Mouse (Mus musculus) WW6 (cell line): ENCODE data around the gene Gbp4.
"Not testable (repeated sequence)": the region's sequence is repeated elsewhere in the genome, so short reads cannot be mapped to it uniquely, and the experiment has no call there.

Experiments
- DNase-seq: peaks from one replicate; pipeline ENCODE4 v3.0.0-alpha.2; 2013; ENCODE audit warnings: low read depth, low spot score

Gbp4 gene

DNA sequence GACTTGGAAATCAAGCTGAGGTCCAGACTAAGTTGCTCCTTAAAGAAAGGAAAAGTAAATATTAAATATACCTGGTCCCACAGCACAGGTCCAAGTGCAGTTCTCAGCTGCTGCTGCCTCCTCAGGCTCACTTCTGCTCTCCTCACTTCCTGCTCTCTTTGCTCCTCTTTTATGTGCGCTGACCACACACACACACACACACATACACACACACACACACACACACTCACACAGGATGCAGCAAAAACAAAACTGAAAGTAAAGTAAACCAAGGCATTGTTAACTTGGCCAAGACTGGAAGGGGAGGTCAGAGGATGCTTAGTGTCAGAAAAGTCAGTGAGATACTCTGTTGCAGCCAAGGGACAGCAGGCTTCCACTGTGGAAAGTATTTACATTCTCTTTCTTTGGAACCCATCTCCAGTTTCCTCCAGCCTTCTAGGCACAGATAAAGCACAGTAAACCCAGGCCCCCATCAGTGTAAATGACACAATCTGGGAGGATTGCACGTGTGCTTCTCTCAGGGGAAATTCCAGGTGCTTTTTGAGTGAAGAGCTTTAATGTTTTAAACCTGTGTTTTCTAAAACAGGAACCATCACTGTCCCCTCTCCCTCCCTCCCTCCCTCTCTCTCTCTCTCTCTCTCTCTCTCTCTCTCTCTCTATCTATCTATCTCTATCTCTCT, at the start of gene Gbp4, which contains the start of the genes Gbp9 and Gbp8:
Gene Gbp4, minus strand, starts transcription at position 178 of the 680 bp plus-strand sequence.
Gene Gbp9, minus strand, starts transcription at position 131 of the 680 bp plus-strand sequence.
Gene Gbp8, minus strand, starts transcription at position 132 of the 680 bp plus-strand sequence.
- not testable (repeated sequence) for DNase-seq

GRCm38 (mm10) chr5:105181446-105181845, 42.1 kb upstream of the Gbp4 start:
- no peak for DNase-seq

DNA sequence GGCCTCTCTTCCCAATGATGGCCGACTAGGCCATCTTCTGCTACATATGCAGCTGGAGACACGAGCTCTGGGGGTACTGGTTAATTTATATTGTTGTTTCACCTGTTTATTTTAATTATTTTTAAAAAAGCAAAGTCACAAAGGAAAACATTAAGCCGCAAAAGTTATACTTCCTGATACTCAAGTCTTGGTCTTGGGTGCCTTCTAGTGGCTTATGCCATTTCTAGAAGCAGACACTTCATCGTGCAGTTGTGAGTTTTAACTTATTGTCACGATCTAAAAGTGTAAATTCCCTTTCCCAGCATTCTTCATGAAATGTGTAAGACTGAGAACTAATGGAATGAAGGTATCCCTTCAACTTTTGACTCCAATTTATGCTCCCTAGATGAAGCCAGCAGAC, 17.2 kb upstream of the Gbp4 start:
- DNase-seq, result no peak

GRCm38 (mm10) chr5:105154049-105154448, 14.7 kb upstream of the Gbp4 start:
- no peak for DNase-seq

- DNase-seq, result not testable (repeated sequence)
Observed at GRCm38 (mm10) chr5:105148062-105148461, 8.7 kb upstream of the Gbp4 start.

GRCm38 (mm10) chr5:105146447-105146846, 7.1 kb upstream of the Gbp4 start:
- DNase-seq, result no peak

- DNase-seq, result not testable (repeated sequence)
Observed at GRCm38 (mm10) chr5:105145731-105146130, 6.3 kb upstream of the Gbp4 start.

DNA sequence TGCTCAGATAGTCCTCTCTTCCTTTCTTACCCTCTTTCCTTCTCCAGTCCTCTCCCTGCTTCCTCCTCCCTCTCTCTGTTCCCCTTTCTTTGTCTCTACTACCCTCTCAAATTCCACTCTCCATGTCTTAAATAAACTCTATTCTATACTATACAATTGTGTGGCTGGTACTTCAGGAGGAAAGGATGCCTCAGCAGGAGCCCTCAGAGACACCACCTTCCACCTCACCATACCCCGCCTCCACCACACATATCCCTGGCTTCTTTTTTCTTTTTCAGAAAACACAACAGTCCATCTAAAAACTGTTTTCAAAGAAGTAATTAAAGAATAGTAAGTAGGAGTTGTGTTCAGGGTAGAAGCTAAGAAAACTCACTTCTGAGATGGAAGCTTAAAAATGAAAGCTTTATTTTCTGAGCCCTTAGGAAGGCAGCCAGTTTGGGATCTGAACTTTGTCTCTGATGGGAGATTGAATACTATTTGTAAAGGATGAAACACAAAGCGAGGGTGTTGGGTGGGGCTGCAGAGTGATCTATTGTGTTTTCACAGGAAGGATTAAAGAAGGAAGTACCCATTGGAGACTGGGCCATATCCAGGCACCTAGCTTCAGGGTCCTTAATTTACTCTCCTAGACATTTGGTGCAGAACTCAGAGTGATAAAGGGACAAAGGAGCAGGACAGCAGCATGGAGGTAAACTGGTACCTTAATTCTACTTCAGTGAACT, 864 bp upstream of the Gbp4 start:
- DNase-seq, result not testable (repeated sequence)

GRCm38 (mm10) chr5:105138906-105139305, 480 bp downstream of the Gbp4 start:
- no peak for DNase-seq

DNA sequence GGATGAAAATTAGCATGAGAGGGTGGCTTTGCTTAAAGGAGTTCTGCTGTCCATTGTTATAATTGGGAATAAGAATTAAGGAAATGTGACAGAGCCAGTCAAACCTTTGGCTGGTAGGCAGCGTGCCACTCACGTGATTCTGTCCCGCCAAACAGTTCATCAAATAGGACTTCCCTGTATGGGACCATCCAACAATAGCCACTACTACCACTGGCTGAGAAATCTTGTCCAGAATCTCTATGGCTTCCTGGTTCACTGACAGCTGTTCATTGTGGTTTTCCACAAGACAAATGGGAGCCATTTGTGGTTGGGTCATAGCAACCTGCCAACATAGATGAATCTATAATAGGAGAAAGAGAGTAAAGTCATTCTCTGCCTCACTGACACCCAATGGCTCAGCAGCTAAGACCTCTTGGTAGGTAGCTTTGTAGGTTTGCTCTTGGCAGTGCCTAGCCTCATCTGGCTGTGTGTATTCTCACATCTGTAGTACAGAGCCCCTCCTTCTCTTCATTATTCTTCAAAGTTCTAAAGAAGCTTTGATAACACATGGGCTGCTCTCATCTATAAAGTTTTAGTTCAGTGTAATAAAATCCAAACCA, 2.6 kb downstream of the Gbp4 start:
- not testable (repeated sequence) for DNase-seq

GRCm38 (mm10) chr5:105121731-105122130, 17.7 kb downstream of the Gbp4 start:
- DNase-seq, result not testable (repeated sequence)

- DNase-seq, result no peak
Observed at GRCm38 (mm10) chr5:105115740-105116139, 23.6 kb downstream of the Gbp4 start.

GRCm38 (mm10) chr5:105114696-105115095, 24.7 kb downstream of the Gbp4 start:
- no peak for DNase-seq

DNA sequence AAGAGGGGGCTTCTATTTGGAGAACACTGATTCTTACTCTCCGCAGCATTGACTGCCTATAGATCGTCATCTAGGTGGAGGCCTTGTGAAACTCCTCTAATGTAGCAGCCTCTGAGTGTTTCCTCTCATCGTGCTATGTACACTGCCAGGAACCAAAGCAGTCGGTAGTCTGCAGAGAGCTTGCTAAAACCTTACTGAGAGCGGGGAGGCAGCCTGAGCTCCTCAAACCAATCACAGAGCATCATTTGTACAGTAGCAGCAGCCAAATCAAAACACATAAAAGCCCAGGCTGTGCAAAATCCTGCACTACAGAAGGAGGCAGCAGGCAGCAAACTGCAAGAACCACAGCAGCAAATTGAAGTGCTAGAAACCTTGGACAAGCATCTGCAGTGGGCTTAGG, 25.7 kb downstream of the Gbp4 start:
- DNase-seq, result no peak

GRCm38 (mm10) chr5:105110271-105110852, 29.0 kb downstream of the Gbp4 start:
- DNase-seq, result not testable (repeated sequence)

- DNase-seq, result not testable (repeated sequence)
Observed at GRCm38 (mm10) chr5:105109775-105110174, 29.6 kb downstream of the Gbp4 start.

- not testable (repeated sequence) for DNase-seq
Observed at GRCm38 (mm10) chr5:105105689-105106088, 33.7 kb downstream of the Gbp4 start.

DNA sequence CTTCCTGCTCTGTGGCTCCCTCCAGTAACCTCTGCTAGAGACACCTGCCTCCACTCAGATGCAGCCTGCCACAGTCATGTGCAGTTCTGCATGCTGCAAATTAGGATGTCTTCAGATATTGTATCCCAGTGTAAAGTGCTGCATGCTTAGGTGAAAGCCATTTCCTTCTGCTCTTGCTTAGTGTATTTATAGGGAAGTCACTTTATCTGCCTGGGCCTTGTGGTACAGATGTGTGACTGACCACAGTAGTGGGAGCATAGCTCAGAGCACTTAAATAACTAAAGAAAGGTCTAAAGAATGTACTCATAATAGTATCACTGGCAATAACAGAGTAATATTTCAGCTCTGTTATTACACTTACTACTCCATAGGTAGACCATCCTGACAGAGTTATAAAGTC, 57.5 kb downstream of the Gbp4 start:
- no peak for DNase-seq

DNA sequence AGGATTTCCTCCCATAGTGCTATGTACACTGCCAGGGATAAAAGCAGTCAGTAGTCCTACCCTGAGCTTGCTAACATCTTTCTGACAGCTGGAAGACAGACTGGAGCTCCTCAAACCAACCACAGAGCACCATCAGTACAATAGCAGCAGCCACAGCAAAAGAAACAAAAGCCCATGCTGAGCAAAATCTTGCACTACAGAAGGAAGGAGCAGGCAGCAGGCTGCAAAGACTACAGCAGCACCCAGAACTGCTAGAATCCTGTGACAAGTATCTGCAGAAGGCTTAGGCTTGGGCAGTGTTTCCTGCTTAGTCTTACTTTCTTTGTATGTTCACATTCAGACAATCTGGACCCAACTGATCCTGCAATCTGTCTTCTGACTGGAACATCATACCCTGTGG, 71.0 kb downstream of the Gbp4 start:
- DNase-seq, result not testable (repeated sequence)
